Mouse (Mus musculus): Measurements from ENCODE around the gene Il1f9. TPM values are rescaled to one million over a fixed set of nuclear protein-coding genes. Genes with fewer than 3 reads are reported as not detected.

The Il1f9 gene
- 0.16 TPM in 1 of 2 replicates, not detected in the other for polyA plus RNA-seq (2012; rRNA removed; ENCODE audit: low replicate concordance)

DNA sequence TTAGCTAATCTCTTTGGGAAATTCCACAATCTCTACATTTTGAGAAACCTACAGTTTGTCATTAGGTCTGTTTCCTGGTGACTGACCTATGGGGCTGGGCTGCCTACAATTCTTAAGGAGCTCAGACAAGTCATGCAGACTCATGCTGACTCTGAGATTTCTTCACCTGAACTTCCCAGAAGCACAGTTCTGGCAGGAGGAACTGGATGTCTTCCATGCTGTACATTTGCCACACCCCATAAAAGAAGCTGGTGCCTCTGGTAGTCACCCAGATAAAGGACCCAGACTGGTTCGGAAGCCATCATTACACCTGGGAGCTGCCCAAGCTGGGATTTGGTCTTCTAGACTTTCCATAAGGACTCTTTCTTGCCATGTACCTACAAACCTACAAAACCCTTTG, at the start of gene Il1f9:
Il1f9 (plus strand) TSS at position 301 of the 400 bp plus-strand sequence.

GRCm38 (mm10) chr2:24152861-24153260, 33.4 kb upstream of the Il1f9 start, which contains the start of gene Il1f8:
Gene Il1f8, plus strand, starts transcription at chr2:24153161.

DNA sequence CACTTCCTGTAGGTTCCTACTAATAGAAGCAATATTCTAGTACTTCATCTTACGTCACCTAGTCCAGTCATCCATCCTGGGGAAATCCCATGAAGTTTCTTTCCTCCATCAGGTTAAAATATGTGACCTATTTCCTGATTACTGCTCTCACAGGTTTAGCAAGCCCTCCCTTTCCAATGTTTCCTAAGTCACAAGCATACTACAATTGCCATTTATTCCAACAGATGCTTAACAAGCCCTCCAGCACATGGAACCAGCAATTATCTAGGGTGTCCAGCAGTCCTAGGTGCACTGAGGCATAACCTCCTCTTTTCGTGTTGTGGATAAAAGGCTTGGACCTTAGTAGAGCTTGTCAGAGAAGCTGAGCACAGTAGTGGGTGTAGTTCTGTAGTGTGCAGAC, 28.8 kb downstream of the Il1f9 start, which contains the start of gene Il1f6:
Il1f6 (plus strand) TSS at position 301 of the 400 bp plus-strand sequence.

Other genes starting within 250 kb of the Il1f9 start
- 1.3 and 4.0 TPM in 2 replicates for gene Hnmt, start 137.1 kb upstream of the Il1f9 start, polyA plus RNA-seq (2012; rRNA removed; ENCODE audit: low replicate concordance)
- gene Tbpl2, start 89.9 kb upstream of the Il1f9 start, polyA plus RNA-seq (2012; rRNA removed; ENCODE audit: low replicate concordance), result not detected in 2 replicates
- gene Il1f8, start 33.3 kb upstream of the Il1f9 start, polyA plus RNA-seq (2012; rRNA removed; ENCODE audit: low replicate concordance), result 0.24 TPM in 1 of 2 replicates, not detected in the other
- gene Il1f6, start 28.9 kb downstream of the Il1f9 start, polyA plus RNA-seq (2012; rRNA removed; ENCODE audit: low replicate concordance), result not detected in 2 replicates
- 0.91 TPM in 1 of 2 replicates, not detected in the other for gene Il1f5, start 90.5 kb downstream of the Il1f9 start, polyA plus RNA-seq (2012; rRNA removed; ENCODE audit: low replicate concordance)
- gene Il1f10, start 104.7 kb downstream of the Il1f9 start, polyA plus RNA-seq (2012; rRNA removed; ENCODE audit: low replicate concordance), result not detected in 2 replicates
- 1.6 and 1.8 TPM in 2 replicates for gene Il1rn, start 150.4 kb downstream of the Il1f9 start, polyA plus RNA-seq (2012; rRNA removed; ENCODE audit: low replicate concordance)
- 20.4 and 23.1 TPM in 2 replicates for gene Psd4, start 181.1 kb downstream of the Il1f9 start, polyA plus RNA-seq (2012; rRNA removed; ENCODE audit: low replicate concordance)